Mouse (Mus musculus) spleen, adult 2 months (tissue): Measurements from ENCODE around the gene Cabcoco1. TPM values are rescaled to one million over a fixed set of nuclear protein-coding genes. Genes with fewer than 3 reads are reported as not detected.

Source experiments
- DNase-seq, 2 experiments: peaks; one replicate each; pipeline versions ENCODE4 v3.0.0 to v3.0.0-alpha.2; 2012 to 2021; ENCODE audit warnings: low spot score in 2 of 2, low read depth in 1 of 2
- H3K27ac ChIP-seq: fragments of 200-500 bp; 2 replicates; pipeline ENCODE4 v1.5.1; 2012; ENCODE audit warnings: low read length, inconsistent platforms; ENCODE audit not compliant: insufficient read depth
- H3K27me3 ChIP-seq: fragments of 200-500 bp; 2 replicates; pipeline ENCODE4 v1.6.1; 2012; ENCODE audit warnings: mild to moderate bottlenecking, moderate library complexity, low read length, inconsistent platforms; ENCODE audit not compliant: control insufficient read depth, insufficient read depth
- H3K36me3 ChIP-seq: fragments of 200-500 bp; 2 replicates; pipeline ENCODE4 v1.6.1; 2012; ENCODE audit warnings: mild to moderate bottlenecking, low read length, inconsistent platforms; ENCODE audit not compliant: control insufficient read depth, insufficient read depth
- H3K4me1 ChIP-seq: fragments of 200-500 bp; 2 replicates; pipeline ENCODE4 v1.6.1; 2011; ENCODE audit warnings: inconsistent platforms; ENCODE audit not compliant: control insufficient read depth, insufficient read depth, insufficient read length
- H3K4me3 ChIP-seq: fragments of 200-500 bp; 2 replicates; pipeline ENCODE4 v1.5.1; 2011; ENCODE audit warnings: mild to moderate bottlenecking, inconsistent platforms; ENCODE audit not compliant: insufficient read depth, insufficient read length; ENCODE audit errors: extremely low read depth
- CTCF ChIP-seq: fragments of 200-500 bp; IDR thresholded peaks from 2 replicates; pipeline ENCODE4 v1.5.1; 2011; ENCODE audit warnings: mild to moderate bottlenecking, inconsistent platforms; ENCODE audit not compliant: insufficient read depth, insufficient read length, insufficient replicate concordance; ENCODE audit errors: extremely low read depth
- POLR2A ChIP-seq: fragments of 200-500 bp; IDR thresholded peaks from 2 replicates; pipeline ENCODE4 v1.6.1; 2011; ENCODE audit warnings: low read depth, low read length, inconsistent platforms
- WGBS: fragments of 180-500 bp; shearing (Covaris S2); methylation state at CpG from one replicate; pipeline ENCODE4 v1.1.7; 2018; 5-methylcytosine and 5-hydroxymethylcytosine counted together
- polyA plus RNA-seq: library from polyadenylated mRNA; depleted of rRNA; stranded (reverse); fragments of >200 nt; gene quantifications from 2 replicates; pipeline ENCODE4 v1.2.3, GENCODE M21; 2012; rRNA removed

The Cabcoco1 gene
- polyA plus RNA-seq, 1 experiment = 0.20 TPM

- Histone ChIP-seq H3K36me3 (no peaks in the 10 kb centered on the region), H3K27me3 (no peaks in the 10 kb centered on the region), H3K27ac (no peak overlapping the region), H3K4me3 (no peak overlapping the region), H3K4me1 (no peaks in the 10 kb centered on the region)
- no peak for DNase-seq
- no peak for TF ChIP-seq POLR2A
- TF ChIP-seq CTCF = no peak
- 81% methylated on average over 7 of the region's 7 CpGs for WGBS
Measured at GRCm38 (mm10) chr10:68388138-68388537, 153.6 kb downstream of the Cabcoco1 start.

Other genes starting within 250 kb of the Cabcoco1 start
- 6.7 and 8.5 TPM in 2 replicates for gene Tmem26, start 181.8 kb upstream of the Cabcoco1 start, polyA plus RNA-seq